Mouse (Mus musculus) lung, adult 2 months (tissue): ENCODE data around the gene Rps28.

Source experiments
- CTCF ChIP-seq: fragments of 200-500 bp; IDR thresholded peaks from 2 replicates; pipeline ENCODE4 v1.5.1; 2011; ENCODE audit warnings: mild to moderate bottlenecking, low read length, control low read depth; ENCODE audit not compliant: insufficient read depth
- POLR2A ChIP-seq: fragments of 200-500 bp; IDR thresholded peaks from 2 replicates; pipeline ENCODE4 v1.6.1; 2011; ENCODE audit warnings: low read depth, mild to moderate bottlenecking, control low read depth, low read length, borderline replicate concordance; ENCODE audit errors: extremely low read depth

DNA sequence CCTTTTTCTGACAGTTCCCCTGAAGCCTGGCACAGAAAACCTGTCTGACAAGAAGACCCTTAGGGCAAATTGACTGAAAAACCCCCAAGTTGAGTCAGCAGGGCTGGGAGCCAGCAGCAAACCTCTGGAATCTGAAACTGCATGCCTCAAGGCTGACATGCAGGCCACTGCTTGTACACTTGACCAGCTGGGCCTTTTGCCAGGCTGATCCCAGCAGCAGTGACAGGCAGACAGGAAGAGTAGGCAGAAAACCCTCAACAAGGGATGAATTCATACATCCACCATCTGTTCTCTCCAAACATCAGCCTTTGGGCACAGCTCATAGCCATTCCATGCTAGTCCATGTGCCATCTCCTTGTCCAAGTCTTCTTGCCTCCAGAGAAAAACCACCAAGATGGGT is 41.0 kb downstream of the Rps28 start:
- TF ChIP-seq POLR2A (no peak), CTCF (no peak)
